In genomic region chr4:129023884-129024283, GRCm38 (mm10) we compare ENCODE assay signal across 17 mouse cellular contexts.
"Had no signal": no experiment of that assay in that cellular context is flagged by ENCODE, and none has a peak within 500 bp of the region (broad histone marks: within the 10 kb centered on the region; RNA-seq: fewer than 3 reads in every experiment).

No protein-coding gene starts in this region.

- H3K27ac ChIP-seq: kidney, postnatal 0 days; limb, embryonic 15.5 days; liver, embryonic 12.5 days; neural tube, embryonic 12.5 days had no signal

- H3K4me1 ChIP-seq: neural tube, embryonic 12.5 days had no signal

- DNase-seq: kidney, adult 9 months; kidney, postnatal 36 days; layer of hippocampus, adult 9-11 months; layer of hippocampus, postnatal 36 days; lung, embryonic 14.5 days; lung, postnatal 10 days; lung, postnatal 4 days; midbrain, embryonic 14.5 days; right cerebral cortex, postnatal 4 days; spleen, adult 18-20 months; thymus, adult 2 months; thymus, postnatal 25 days had no signal

- H3K36me3 ChIP-seq: limb, embryonic 15.5 days; liver, embryonic 12.5 days; neural tube, embryonic 12.5 days; stomach, embryonic 15.5 days had no signal

- H3K27me3 ChIP-seq: limb, embryonic 15.5 days; neural tube, embryonic 12.5 days; stomach, embryonic 15.5 days had no signal

- H3K9ac ChIP-seq: limb, embryonic 15.5 days; liver, embryonic 12.5 days; lung, embryonic 14.5 days; neural tube, embryonic 12.5 days; stomach, embryonic 15.5 days had no signal

- H3K4me2 ChIP-seq: limb, embryonic 15.5 days; liver, embryonic 12.5 days; lung, embryonic 14.5 days; neural tube, embryonic 12.5 days; stomach, embryonic 15.5 days had no signal

- H3K4me3 ChIP-seq: limb, embryonic 15.5 days; liver, embryonic 12.5 days; neural tube, embryonic 12.5 days; stomach, embryonic 15.5 days had no signal

- H3K9me3 ChIP-seq: limb, embryonic 15.5 days; liver, embryonic 12.5 days; neural tube, embryonic 12.5 days; stomach, embryonic 15.5 days had no signal
